Mouse (Mus musculus) T-cell, adult 2 months (primary cell): Measurements from ENCODE around the gene Ak8.
A peak's percentile ranks its signal among the peaks of the same experiment; 100 is the strongest.

Source experiments
- DNase-seq: peaks from one replicate; pipeline ENCODE4 v3.0.0; 2022; ENCODE audit warnings: low spot score

Gene Ak8

DNA sequence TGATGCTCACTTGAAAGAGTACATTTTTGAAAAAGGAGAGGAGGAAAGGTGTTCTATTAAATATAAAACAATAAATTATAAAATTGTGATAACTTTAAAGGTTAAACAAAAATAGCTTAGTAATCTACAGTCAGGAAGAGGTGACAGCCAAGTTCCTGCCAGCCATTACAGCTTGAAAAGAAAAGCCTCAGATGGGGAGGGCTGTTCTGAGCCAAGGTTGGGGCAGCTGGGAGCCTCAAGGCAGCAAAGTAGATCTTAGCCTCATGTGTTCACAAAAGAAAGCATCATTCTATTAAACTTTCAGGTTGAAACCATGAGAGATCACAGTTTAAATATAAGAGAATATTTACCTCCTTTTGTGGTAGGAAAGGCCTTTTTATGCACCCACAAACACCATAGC is 30.7 kb downstream of the Ak8 start:
- no peak for DNase-seq

DNA sequence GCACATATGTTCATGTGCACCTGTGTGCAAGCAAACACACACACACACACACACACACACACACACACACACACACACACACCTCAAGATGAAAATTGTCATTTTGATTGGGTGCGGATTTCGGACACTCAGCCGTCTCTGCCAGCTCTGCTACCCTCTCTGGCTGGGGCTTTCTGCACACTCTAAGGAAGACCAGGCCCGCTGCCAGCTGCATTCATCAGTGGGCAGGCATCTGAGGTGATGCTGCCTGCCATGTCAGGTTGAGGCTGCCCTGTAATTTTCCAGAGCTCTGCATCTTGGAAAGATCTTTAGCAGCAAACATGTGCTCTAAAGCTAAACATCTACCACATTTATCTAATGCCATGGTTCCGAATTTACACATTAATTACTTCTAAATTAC is 37.1 kb downstream of the Ak8 start:
- DNase-seq = no peak

DNA sequence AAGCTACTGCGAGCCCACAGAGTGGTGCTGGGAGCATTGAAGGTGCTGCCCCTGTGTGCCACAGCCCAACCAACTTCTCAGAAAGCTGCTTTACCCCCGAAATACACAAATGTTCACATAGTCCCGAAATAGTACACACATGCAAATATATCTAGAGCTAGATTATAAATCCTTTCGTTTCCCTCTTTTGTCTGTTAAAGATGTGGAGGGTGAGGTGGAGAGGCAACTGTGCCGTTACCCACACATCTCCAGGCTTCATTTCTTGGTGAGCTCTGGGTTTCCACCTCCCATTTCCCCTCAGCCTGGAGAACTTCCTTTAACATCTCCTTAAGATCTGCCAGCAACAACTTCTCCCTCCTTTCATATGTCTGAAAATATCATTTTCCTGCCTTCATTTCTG is 40.2 kb downstream of the Ak8 start:
- no peak for DNase-seq

DNA sequence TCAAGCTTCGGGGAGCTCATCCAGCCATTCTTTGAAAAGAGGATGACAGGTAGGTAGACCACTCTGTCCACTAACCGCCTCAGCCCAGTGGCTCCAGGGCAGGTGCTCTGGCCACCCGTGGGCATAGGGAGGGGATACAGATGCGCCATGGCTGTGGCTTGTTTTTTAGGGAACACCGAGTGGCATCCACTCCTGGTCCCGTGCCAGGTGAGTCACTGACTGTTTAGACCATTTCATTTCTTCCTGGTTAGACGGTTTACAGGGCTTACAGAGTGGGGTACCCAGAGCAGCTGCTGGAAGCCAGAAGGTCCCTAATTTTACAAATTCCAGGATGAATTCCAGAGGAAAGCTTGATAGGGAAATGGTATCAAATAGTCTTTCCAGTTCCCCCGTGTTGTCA is 42.7 kb downstream of the Ak8 start:
- no peak for DNase-seq

DNA sequence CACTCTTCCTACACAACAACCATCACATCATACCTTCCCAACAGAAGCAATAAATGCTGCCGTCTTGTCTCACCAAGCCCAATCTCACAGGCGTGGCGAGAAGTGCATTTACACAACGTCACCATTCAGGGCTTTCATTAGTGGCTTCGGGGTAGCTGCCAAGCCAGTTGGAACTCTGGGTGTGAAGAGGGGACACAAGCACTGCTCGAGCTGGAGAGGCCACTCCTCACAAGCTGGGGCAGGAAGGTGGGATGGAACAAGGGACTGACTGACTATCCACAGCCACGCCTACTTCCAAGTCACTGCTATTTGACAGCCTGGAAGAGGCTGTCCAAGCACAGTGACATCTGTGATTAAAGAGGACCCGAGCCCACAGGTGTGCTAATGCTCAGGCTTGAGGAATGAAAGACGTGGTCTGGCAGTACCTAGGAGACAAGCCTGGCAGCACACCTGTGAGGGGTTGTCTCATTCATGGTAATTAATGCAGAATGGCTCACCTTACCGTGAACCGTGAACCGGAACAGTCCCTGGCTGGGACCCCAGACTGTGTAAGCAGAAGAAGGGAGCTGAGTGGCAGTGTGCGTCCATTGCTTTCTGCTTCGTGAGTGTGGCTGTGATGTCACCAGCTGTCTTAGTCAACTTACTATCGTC is 46.8 kb downstream of the Ak8 start:
- DNase-seq = no peak

DNA sequence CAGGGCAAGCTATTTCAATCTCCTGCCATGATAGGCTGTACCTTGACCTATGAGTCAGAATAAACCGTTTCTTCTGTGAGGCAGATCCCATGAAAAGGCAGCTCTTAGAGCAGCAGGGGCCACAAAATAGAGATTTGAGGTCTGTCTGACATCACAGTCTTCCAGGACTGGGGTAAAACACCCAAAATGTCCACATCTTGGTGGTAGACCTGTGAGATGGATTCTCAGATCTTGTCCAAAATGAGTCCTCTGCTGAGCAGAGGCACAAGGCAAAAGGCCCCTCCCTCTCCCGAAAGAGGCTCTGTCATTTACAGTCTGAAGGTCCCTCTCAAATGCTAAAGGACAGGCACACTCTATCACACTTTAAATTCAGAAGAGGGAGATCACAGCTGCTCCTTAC is 47.7 kb downstream of the Ak8 start:
- DNase-seq = no peak

DNA sequence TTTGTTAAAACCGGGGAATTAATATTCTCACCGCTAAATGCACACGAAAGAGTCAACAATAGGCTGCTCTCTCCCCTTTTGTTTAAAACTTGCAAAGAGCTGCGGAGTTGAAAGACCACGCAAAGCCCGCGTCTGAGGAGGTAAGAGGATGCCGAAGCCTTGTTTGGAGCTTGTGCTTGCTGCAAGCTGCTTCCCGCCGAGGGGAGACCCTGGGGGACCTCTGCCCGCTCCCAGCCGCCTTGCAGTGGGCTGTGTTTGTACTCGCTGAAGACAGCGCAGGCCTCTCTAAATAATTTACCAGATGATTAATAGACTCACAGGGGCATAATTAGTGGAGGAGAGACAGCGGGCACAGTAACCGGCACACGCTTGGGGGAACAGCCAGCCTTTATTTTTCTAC is 51.2 kb downstream of the Ak8 start:
- no peak for DNase-seq

DNA sequence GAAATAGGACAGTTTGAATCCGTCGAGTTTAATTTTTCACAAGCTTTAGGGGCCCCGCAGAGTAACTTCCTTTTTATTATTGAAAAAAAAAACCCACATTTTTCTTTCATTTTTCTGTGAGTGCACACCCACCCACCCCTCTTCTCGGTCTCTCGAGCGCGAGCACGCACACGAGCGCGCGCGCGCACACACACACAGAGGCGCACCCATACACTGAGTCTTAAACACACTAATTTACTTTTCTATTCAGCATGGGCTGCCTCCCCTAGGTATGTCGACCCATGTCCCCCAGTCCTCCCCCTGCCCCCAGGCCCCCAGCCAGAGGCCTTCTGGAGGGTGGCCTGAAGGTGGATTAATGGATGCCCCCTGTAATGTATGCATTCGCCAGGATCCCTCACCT is 51.7 kb downstream of the Ak8 start:
- DNase-seq = no peak

DNA sequence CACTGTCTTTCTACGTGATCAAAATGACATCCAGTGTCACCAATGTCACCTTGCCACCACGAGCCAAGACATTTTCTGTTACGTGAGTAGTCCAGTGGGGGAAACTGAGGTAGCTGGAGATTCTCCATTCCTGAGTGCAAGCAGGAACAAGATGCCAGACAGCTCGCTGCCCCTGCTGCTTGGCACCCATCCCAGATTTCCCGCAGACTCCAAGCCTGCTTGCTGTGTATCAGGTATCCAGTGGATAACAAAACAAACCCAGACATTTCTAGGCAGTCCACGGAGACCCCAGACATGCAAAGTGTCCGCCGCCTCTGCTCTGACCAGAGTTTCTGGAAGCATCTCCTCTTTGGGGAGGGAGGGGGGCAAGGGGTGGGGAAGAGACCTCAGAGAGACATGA is 52.4 kb downstream of the Ak8 start:
- DNase-seq = no peak

DNA sequence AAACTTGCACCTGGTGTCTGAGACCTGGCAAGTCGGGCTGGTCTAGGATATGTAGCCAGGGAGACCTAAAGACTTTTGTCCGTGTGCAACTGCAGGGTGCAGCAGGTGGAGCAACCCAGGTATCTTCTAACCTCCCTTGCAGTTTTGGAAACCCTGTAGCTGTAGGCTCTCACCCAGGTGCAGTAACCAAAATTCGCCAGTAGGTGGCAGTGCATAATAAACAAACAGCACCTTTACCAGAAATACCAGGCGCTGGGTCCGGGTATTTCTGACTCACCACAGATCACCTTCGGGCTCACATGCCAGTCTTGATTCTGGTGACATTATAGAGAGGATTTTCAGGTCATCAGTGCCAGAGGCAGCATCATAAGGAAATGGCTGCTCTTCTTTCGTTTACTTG is 55.5 kb downstream of the Ak8 start:
- DNase-seq = peak; percentile 71

DNA sequence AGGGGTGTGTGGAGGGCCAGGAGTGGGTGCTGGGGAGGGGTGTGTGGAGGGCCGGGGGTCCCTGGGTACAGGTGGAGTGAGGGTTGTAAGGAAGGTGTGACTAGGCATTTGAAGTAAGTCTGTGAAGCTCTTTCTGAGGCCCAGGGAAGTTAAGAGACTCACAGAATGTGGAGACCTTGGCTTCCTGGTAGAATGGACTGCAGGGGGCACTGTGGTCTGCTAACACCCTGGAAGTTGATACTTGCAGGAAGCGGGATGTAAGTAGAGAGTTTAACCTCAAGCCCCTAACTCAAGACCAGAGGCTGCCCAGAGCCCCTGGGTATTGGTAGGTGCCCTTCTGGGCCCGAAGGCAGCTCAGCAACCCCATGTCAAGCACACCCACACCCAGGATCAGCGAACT is 56.2 kb downstream of the Ak8 start:
- DNase-seq = peak; percentile 35

DNA sequence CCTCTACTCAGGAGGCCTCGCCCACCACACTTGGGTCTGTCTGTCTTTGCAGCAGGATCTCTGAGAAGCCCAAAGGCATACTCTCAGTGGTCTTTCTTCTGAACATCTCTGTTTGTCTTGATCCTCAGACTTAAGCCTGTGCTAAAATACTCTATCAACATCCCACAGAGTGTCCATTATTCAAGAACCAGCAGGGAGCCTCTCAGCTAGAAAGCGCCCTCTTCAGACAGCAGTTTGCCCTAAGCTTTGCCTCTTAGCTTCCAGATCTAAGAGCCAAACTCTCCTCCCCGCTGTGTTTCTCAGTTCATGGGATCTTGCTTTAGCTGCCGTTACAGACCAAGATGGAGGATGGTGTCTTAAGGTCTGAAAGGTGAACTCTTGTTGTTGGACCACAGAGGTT is 59.5 kb downstream of the Ak8 start:
- no peak for DNase-seq

DNA sequence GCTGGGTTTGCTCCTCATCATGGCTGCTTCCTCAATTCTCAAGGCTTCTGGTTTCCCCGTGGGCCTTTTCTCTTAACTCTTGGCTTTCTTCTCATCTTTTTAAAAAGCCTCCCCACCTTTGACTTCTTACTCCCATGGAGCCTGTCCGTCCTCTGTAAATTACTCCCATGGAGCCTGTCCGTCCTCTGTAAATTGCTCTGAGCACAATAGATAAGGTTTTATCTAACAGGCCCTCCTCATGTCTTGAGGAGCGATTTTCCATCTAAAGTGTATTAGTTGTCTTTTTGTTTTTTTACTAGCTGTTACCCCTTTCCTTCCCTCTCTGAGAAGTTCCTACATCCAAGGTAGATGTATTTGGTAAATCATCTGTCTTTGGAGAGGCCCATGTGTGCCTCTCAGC is 66.6 kb downstream of the Ak8 start:
- DNase-seq = no peak

DNA sequence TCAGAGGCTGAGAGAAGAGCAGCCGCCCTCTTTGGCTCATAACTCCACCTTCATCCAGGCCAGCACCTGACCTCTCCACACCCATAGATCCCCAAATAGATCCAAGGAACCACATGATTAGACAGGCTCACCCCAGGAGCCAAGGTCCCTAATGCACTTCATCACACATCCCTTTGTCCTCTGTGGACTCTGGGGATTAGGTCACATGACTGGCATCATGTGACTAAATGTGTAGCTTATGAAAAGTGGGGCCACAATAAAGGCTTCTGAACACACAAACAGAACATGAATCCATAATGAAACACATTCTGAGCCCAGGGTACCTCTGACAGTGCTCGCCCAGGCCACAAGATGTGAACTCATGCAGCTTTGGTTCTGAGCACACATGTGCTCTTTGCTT is 67.1 kb downstream of the Ak8 start:
- DNase-seq = no peak

DNA sequence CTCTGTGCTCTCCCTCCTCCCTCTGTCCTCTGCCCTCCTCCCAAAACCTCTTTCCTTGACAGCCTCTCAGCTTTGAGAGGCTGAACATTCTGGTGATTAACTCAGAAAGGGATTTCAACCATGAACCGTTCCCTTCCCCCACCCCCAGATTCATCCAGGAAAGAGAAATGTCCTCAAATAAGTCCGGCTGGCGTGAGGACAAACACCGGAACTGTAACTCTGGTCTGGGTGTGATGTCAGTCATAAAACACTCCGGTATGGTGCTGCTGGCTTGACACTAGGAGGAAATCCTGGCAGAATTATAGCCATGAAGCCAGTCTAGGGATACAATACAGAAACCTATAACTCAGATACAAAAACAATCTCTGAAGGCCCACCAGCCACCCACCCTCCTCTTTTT is 70.7 kb downstream of the Ak8 start:
- DNase-seq = no peak

DNA sequence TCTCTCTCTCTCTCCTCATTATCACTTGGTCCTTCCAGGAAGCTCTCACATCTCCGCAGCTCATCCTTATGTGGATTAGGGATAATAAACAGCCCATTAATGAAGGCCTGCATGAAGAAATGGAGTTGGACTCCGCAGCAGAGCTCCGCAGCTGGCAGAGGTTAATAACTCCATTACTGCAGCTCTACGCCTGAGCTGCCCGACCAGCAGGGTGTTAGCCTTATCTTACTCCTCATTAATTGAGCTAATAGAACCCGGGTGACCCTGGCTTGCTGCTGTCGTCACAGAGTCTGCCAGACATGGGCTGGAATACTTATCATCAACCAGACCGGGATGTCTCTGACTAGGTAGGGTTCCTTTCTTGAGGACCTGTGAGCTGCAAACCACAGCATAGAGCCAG is 74.1 kb downstream of the Ak8 start:
- DNase-seq = no peak

DNA sequence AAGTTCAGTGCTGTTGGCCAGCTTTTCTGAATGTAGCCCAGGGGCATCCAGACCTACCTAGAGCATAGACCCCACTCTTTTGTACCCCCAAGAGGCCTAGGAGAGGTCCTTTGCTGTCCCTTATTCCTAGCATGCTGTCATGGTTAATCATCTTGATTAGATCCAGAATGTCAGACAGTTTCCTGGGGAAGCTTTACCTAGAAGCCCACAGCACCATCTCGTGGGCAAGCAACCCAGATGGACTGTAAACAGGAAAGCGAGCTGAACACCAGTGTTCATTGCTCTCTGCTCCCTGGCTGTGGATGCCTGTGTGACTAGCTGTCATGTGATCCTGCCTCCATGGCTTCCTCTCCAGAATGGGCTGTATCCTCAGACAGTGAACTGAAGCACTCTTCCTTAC is 76.8 kb downstream of the Ak8 start:
- DNase-seq = no peak

DNA sequence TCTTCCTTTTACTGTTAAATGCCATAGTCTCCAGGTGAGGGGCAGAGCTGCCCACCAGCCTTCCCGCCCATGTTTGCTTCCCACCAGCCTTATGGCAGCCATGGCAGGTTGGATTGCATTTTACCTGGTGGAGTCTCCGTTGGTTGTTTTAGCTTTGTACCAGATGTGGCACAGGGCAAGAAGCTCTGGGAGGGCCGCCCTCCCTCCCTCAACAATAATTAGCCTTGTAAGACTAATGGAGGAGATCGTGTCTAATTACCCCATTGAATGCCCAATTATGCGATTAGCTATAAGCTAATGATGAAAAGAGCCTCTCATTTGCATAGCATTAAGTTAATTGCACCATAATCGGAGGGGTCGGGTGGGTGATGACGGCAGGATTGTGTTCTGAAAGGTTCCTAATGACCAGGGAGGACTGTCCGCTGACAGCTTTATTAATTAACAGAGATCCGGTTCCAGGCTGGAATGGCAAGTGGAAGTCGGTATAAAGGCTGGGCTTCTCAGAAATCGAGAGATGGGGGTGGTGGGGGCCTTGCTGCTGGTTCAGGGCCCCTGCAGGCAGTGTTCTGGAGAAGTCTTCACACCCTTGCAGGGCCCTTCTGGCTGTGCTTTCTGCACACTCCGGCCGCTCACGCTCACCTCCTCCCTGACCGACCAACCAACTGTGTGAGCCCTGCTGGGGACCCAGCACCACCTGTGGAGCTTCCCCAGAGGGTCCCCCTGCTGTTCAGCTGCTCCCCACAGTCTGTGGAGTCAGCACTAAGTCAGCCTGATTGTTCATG is 80.2 kb downstream of the Ak8 start:
- DNase-seq = no peak

DNA sequence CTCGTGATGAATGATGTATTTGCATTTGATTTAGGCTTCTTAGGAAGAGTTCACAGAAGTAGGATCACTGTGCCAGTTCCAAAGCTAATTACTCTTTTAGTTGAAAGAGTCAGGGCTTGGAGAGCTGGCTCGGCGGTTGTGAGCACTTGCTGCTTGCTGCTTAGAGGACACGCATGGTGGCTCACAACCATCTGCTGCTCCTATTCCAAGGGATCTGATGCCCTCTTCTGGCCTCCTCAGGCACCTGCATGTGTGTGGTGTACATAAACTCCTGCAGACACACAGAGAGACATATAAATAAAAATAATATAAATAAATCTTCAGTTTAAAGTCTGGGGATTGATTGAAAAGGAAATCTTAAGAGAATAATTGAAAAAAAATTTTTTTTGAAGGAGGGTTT is 81.3 kb downstream of the Ak8 start:
- DNase-seq = no peak

DNA sequence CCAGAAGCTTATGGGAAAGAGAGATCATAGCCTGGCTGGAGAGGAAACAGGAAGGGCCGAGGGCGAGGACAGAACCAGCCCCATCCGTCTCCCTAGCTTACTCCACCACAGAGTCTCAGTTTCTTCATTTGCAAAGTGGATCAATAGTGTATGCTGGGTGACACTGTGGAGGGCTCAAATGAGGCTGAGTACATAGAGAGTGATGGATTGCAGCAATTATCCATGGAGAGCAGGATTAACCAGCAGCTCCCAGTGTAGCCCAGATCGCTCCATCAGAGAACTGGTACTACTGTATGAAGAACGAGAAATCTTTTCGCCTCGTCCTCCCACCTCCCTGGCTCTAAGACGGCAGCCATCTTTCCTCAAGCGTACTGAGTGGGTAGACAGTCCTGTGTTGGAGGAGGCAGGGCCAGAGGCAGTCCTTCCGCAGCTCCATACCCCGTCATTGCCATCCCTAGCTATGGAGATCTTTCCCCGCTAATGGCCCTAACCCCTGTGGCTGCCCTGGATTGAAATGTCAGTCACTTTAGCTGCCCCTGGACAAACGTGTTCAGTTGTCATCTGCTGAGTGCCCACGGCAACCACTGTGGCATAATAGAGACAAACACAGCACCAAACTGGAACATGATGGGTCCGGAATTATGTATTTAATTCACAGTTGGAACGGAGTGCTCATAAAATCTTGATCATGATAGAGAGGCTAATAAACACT is 86.5 kb downstream of the Ak8 start:
- no peak for DNase-seq

DNA sequence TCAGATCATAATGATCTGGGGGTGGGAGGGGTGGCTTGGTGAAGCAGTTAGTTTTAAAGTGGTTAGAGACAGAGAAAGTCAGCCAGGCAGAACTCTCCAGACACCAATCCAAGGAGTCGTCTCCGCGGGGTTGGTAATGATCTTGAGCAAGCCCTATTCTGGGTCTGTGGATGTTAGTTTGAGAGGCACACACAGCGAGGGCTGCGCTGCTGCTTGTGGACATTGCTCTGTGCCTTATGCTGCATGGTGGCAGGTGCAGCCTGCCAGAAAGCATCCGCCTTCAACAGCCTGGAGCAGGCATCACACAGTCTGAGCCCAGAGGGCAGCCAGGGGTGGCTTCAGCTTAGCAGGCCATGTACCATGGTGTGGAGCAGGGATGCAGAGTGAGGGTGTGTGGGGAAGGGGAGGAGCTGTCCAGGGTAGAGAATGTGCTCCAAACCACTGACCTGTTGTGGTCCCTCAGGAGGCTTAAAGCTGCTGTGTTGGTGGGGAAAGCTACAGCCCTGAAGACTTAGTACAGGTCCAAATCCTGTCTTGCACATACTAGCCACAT is 87.2 kb downstream of the Ak8 start:
- no peak for DNase-seq

DNA sequence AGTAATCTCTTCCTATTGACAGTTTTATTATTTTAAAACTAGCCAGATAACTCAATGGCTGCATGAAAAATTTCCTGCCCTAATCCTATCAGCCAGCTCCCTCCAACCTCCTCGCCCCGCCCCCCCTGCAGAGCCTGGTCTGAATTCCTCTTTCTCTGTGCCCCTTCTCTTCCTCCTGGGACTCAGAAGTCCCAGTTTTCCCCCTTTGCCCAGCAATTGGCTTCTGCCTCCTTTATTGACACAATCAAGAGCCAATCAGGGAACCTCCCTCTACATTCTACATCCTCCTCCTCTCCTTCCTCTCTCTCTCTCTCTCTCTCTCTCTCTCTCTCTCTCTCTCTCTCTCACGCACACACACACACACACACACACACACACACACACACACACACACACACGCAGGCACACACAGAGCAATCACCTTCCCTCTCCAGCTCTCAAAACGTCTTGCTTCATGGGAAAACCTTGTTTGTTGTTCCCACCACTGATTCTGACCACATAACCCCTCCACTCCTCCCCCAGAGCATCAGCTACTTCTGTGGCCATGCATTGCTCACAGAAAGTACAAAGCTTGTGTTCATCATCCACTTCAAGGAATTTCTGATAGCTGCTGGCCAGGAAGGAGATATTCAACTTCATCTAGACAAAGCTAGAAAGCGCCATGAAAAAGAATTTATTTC is 93.1 kb downstream of the Ak8 start:
- no peak for DNase-seq

DNA sequence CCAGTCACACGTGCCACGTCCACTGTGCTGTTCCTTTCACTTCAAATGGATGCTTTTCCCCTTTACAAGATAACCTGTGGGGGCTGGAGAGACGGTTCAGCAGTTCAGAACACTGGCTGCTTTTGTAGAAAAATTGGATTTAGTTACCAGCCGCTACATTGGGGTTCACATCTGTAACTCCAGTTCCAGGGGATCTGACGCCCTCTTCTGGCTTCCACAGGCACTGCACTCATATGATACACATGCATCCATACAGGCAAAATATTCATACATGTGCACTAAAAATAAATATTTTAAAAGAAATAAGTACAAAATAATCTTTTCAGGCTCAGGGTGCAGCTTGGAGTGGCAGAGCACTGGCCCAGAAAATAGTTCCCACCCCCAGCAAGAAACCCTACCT is 94.7 kb downstream of the Ak8 start:
- no peak for DNase-seq
